Mouse (Mus musculus) kidney, postnatal 4 days (tissue): ENCODE data around the gene Zfp740.
A peak's percentile ranks its signal among the peaks of the same experiment; 100 is the strongest.

ENCODE experiments used
- DNase-seq, 2 experiments: peaks; one replicate each; pipeline ENCODE4 v3.0.0; 2021; ENCODE audit warnings: mixed read lengths in 2 of 2

Gene Zfp740

GRCm38 (mm10) chr15:102230408-102231321 lies 27.6 kb downstream of the Zfp740 start:
- DNase-seq, result no peak

- DNase-seq, result no peak
Measured at GRCm38 (mm10) chr15:102231748-102232147, 28.7 kb downstream of the Zfp740 start, which contains the start of gene Itgb7. Itgb7 (minus strand) TSS chr15:102231944.

- no peak for DNase-seq
Measured at GRCm38 (mm10) chr15:102232764-102233163, 29.7 kb downstream of the Zfp740 start.

GRCm38 (mm10) chr15:102233896-102234295 lies 30.8 kb downstream of the Zfp740 start:
- DNase-seq, result no peak

- DNase-seq, result peak in 1 of 2 experiments; percentile 52
Measured at GRCm38 (mm10) chr15:102235371-102236027, 32.5 kb downstream of the Zfp740 start.

GRCm38 (mm10) chr15:102238543-102239259 lies 35.7 kb downstream of the Zfp740 start:
- DNase-seq, result no peak

GRCm38 (mm10) chr15:102239260-102239590 lies 36.2 kb downstream of the Zfp740 start:
- DNase-seq, result peak; percentile 92 to 93

GRCm38 (mm10) chr15:102239851-102240250 lies 36.8 kb downstream of the Zfp740 start:
- no peak for DNase-seq

GRCm38 (mm10) chr15:102240607-102241006 lies 37.6 kb downstream of the Zfp740 start:
- peak; percentile 54 to 74 for DNase-seq

GRCm38 (mm10) chr15:102242404-102243228 lies 39.6 kb downstream of the Zfp740 start:
- DNase-seq, result no peak

- DNase-seq, result peak; percentile 42 to 63
Measured at GRCm38 (mm10) chr15:102243229-102244190, 40.5 kb downstream of the Zfp740 start.

GRCm38 (mm10) chr15:102244306-102245191 lies 41.5 kb downstream of the Zfp740 start:
- peak; percentile 41 to 58 for DNase-seq

GRCm38 (mm10) chr15:102245461-102245881 lies 42.4 kb downstream of the Zfp740 start:
- DNase-seq, result peak; percentile 38 to 56

GRCm38 (mm10) chr15:102245891-102246741 lies 43.1 kb downstream of the Zfp740 start:
- DNase-seq, result peak; percentile 84 to 91

GRCm38 (mm10) chr15:102246866-102247251 lies 43.8 kb downstream of the Zfp740 start:
- DNase-seq, result peak; percentile 97 to 99

GRCm38 (mm10) chr15:102247252-102248130 lies 44.4 kb downstream of the Zfp740 start:
- DNase-seq, result peak; percentile 84 to 90

- DNase-seq, result peak in 1 of 2 experiments; percentile 26
Measured at GRCm38 (mm10) chr15:102248131-102248811, 45.2 kb downstream of the Zfp740 start.
